8 mouse cellular contexts compared by ENCODE assay signal in the genomic region with DNA sequence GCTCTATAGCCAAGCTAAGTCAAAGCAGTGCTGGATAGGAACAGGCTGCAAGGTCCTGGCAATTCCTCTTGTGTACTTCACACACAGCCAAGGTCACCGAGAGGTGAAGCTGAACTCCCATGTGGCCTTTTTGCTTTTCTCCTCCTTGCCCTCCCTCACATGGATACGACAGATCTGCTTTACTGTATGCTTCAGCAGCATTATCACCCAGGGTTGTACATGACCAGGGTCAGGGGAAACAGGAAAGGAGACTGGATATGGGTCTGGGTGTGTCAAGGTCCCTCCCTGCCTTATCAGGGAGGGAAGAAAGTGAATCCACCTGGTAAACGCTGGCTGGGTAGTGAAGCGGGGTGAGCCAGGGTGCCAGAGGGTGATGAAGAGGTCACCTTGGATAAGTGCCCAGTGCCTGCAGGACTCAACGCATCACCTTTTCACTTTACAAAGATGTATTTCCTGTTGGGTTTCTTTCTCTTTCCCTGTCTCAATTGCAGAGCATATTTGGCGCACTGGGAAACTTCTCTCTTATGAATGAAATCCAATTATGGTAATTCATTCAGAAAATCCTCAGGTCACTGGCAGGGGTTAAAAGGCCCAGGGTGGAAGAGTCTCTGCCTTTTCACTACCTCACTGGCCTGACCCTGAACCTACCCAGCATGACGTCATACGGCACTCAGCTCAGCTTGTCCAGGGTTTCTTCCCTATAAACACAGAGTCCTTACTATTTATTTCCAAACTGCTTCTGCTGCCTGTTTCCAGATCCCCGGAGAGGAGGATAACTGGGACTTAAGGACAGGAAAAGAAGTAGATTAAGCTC.
A peak's percentile ranks its signal among the peaks of the same experiment; 100 is the strongest.
DNase-seq lines count a peak whose midpoint lies in the region; ATAC-seq lines count a peak whose summit lies in the region.

No protein-coding gene starts in this region.

- H3K27ac ChIP-seq in forebrain, embryonic 15.5 days (replicated peaks) = no peak overlapping the region

- no peaks in the 10 kb centered on the region for H3K9me3 ChIP-seq in forebrain, embryonic 15.5 days

- peak; percentile 75 to 83 for DNase-seq in adrenal gland, adult (ENCODE audit: inconsistent age in 2 of 2, low spot score in 1 of 2)
- DNase-seq in gastrocnemius, adult 8-10 months (ENCODE audit: low spot score in 2 of 2) = peak; percentile 14 to 17
- peak; percentile 22 for DNase-seq in kidney, adult 18-20 months
- no peak for DNase-seq in right cerebral cortex, postnatal 4 days
- no peak for DNase-seq in layer of hippocampus, adult 18-20 months (ENCODE audit: low spot score in 2 of 2)

- H3K4me2 ChIP-seq in forebrain, embryonic 15.5 days (replicated peaks) = no peak overlapping the region

- H3K9ac ChIP-seq in forebrain, embryonic 15.5 days (replicated peaks) = no peak overlapping the region

- no peak overlapping the region for H3K4me3 ChIP-seq in forebrain, embryonic 15.5 days

- H3K4me1 ChIP-seq in forebrain, embryonic 15.5 days = peaks cover 6% of the 10 kb centered on the region

- H3K36me3 ChIP-seq in forebrain, embryonic 15.5 days = no peaks in the 10 kb centered on the region

- ATAC-seq in megakaryocyte-erythroid progenitor cell, adult 5-6 weeks (replicated peaks; ENCODE audit: low FRiP score, low TSS enrichment, poor library complexity, severe bottlenecking) = peak; percentile 41; the same call in 1 of the 2 replicates
- ATAC-seq in CD4-positive, CD25-positive, alpha-beta regulatory T cell, adult 4 months = no peak
- ATAC-seq in forebrain, embryonic 15.5 days (replicated peaks) = no peak

- 54% methylated on average over 9 of the region's 9 CpGs for WGBS in forebrain, embryonic 15.5 days

- H3K27me3 ChIP-seq in forebrain, embryonic 15.5 days = no peaks in the 10 kb centered on the region

Comparison
In these comparisons a context has a peak if more than half of its experiments do, and no peak if none do; other contexts are left out.
1. DNase-seq: peak in adrenal gland, adult (2 of 2), gastrocnemius, adult 8-10 months (2 of 2) and kidney, adult 18-20 months (single experiment); none in right cerebral cortex, postnatal 4 days (single experiment) and layer of hippocampus, adult 18-20 months (0 of 2).